Mouse (Mus musculus) ES-E14 (cell line): ENCODE data around the gene Nuak1. TPM values are rescaled to one million over a fixed set of nuclear protein-coding genes. Genes with fewer than 3 reads are reported as not detected.
A peak's percentile ranks its signal among the peaks of the same experiment; 100 is the strongest.

ENCODE experiments used
- DNase-seq: peaks from one replicate; pipeline ENCODE4 v3.0.0-alpha.2; 2013; ENCODE audit warnings: low read depth, low spot score
- H3K27ac ChIP-seq: 2 replicates; pipeline ENCODE4 v1.5.1; 2012; ENCODE audit warnings: low read depth, mild to moderate bottlenecking, low read length, moderate library complexity, mixed read lengths; ENCODE audit not compliant: poor library complexity, insufficient read depth, severe bottlenecking
- H3K36me3 ChIP-seq: 2 replicates; pipeline ENCODE4 v1.6.1; 2012; ENCODE audit warnings: mild to moderate bottlenecking, low read length, moderate library complexity, mixed read lengths; ENCODE audit not compliant: control insufficient read depth, poor library complexity, insufficient read depth, severe bottlenecking
- H3K4me1 ChIP-seq, 2 experiments: fragments of 150-350 bp in 1 of 2; sonication (generic) in 1 of 2; 2 replicates each; pipeline ENCODE4 v1.6.1; 2012; ENCODE audit warnings: low read length in 2 of 2, mild to moderate bottlenecking in 1 of 2, mixed read lengths in 1 of 2; ENCODE audit not compliant: control insufficient read depth in 2 of 2, insufficient read depth in 2 of 2, poor library complexity in 1 of 2
- H3K4me3 ChIP-seq, 2 experiments: fragments of 150-350 bp in 1 of 2; sonication (generic) in 1 of 2; 2 replicates each; pipeline ENCODE4 v1.5.1; 2012; ENCODE audit warnings: low read length in 2 of 2, low read depth in 1 of 2, mild to moderate bottlenecking in 1 of 2, mixed read lengths in 1 of 2; ENCODE audit not compliant: insufficient read depth in 1 of 2, poor library complexity in 1 of 2, severe bottlenecking in 1 of 2
- H3K9ac ChIP-seq: 2 replicates; pipeline ENCODE4 v1.6.1; 2012; ENCODE audit warnings: low read depth, mild to moderate bottlenecking, low read length, mixed read lengths; ENCODE audit not compliant: poor library complexity, insufficient read depth, severe bottlenecking
- H3K9me3 ChIP-seq: fragments of 150-350 bp; sonication (generic); 2 replicates; pipeline ENCODE4 v1.6.1; 2012; ENCODE audit warnings: low read depth, mild to moderate bottlenecking, low read length; ENCODE audit not compliant: control insufficient read depth, insufficient read depth
- CHD2 ChIP-seq: IDR thresholded peaks from 2 replicates; pipeline ENCODE4 v1.6.1; 2014; ENCODE audit warnings: mild to moderate bottlenecking, low read depth, low read length, inconsistent platforms
- HCFC1 ChIP-seq: IDR thresholded peaks from 2 replicates; pipeline ENCODE4 v1.6.1; 2012; ENCODE audit warnings: low read length, inconsistent platforms, borderline replicate concordance; ENCODE audit not compliant: insufficient read depth
- MAFK ChIP-seq: IDR thresholded peaks from 2 replicates; pipeline ENCODE4 v1.6.1; 2014; ENCODE audit warnings: mild to moderate bottlenecking, low read depth, low read length, inconsistent platforms; ENCODE audit not compliant: insufficient read depth
- ZC3H11A ChIP-seq: IDR thresholded peaks from 2 replicates; pipeline ENCODE4 v1.6.1; 2012; ENCODE audit warnings: low read depth, mild to moderate bottlenecking, inconsistent platforms, low read length, borderline replicate concordance
- ZNF384 ChIP-seq: IDR thresholded peaks from 2 replicates; pipeline ENCODE4 v1.6.1; 2012; ENCODE audit warnings: low read depth, low read length, inconsistent platforms
- in situ Hi-C, 2 experiments: fragments of 600-800 bp; cut with MboI; formaldehyde crosslinking; loops; one replicate each; pipeline ENCODE4 v1.15.1; 2025; ENCODE audit warnings: low sequenced_read_pairs in 2 of 2, inconsistent platforms in 1 of 2; ENCODE audit not compliant: unreplicated experiment in 2 of 2
- total RNA-seq: library from RNA; depleted of rRNA; stranded (reverse); fragments of 300-350 nt; gene quantifications from 2 replicates; pipeline ENCODE4 v1.2.3, GENCODE M21; 2012

The Nuak1 gene
- total RNA-seq, 1 experiment: 15.1 TPM

DNA sequence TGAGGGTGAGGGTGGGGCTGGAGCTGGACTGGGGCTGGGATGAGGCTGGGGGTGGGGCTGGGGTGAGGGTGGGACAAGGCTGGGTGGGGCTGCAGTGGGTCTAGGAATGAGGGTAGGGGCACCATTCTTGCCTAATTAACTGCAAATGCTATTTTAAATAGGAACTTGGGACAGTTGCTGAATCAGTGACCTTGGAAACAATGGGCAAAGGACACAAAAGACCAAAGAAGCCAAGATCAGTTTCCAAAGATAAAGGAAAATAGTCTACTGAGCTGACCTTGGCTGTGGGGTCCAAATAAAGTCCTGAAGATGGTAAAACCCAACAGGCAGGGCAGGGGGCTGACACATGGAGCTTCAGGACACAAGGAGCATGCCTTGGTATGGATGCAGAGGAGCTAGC lies 22.0 kb downstream of the Nuak1 start:
- in situ Hi-C loops: no loop called here
- no peak for DNase-seq
- Histone ChIP-seq H3K9me3 (no peaks in the 10 kb centered on the region), H3K4me1 (peaks cover 8 to 25% of the 10 kb centered on the region in 2 experiments; a peak in 2 of 4 replicates), H3K36me3 (no peaks in the 10 kb centered on the region), H3K9ac (no peak overlapping the region), H3K27ac (peak overlapping the region; percentile 23; the same call in 1 of the 2 replicates), H3K4me3 (no peak overlapping the region)
- TF ChIP-seq MAFK (0 out of 2 replicates have a peak, but pooled peaks have one; percentile 3), ZNF384 (no peak)

DNA sequence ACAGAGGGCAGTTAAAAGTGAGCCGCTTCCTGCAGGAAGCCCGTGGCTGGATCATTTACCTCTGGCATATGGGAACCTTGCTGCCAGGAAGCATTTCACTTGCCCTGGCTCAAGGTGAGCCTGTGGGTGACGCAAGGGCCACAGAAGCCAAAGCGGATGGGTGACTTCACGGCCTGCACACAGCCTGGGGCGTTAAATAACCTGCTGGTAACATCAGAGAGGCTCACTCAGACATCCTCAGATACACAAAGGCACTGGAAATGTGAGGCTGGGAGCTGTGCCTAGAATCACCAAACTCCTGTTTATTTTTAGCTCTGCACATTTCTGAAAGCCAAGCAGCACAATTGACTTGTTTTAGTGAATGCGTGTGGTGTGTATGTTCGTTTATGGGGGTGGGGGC lies 23.6 kb downstream of the Nuak1 start:
- peaks cover 8 to 25% of the 10 kb centered on the region in 2 experiments; a peak in 2 of 4 replicates for H3K4me1 ChIP-seq
- no peak for TF ChIP-seq ZNF384
- no peak for DNase-seq
- no peaks in the 10 kb centered on the region for H3K36me3 ChIP-seq
- no peaks in the 10 kb centered on the region for H3K9me3 ChIP-seq
- H3K27ac ChIP-seq: 0 out of 2 replicates have a peak overlapping the region, but pooled peaks have one; percentile 15
- 0 out of 4 replicates have a peak overlapping the region, but pooled peaks of 1 of the 2 experiments have one; percentile 20 for H3K4me3 ChIP-seq
- no peak overlapping the region for H3K9ac ChIP-seq
- in situ Hi-C loops: no loop called here

- no peak for TF ChIP-seq CHD2
- TF ChIP-seq MAFK: no peak
- TF ChIP-seq ZNF384: no peak
- TF ChIP-seq HCFC1: no peak
- no peak for TF ChIP-seq ZC3H11A
- no peak overlapping the region for H3K4me3 ChIP-seq
- no peak overlapping the region for H3K9ac ChIP-seq
- no peaks in the 10 kb centered on the region for H3K36me3 ChIP-seq
- no peaks in the 10 kb centered on the region for H3K9me3 ChIP-seq
- H3K27ac ChIP-seq: no peak overlapping the region
- no peak for DNase-seq
- H3K4me1 ChIP-seq: peaks cover 8 to 25% of the 10 kb centered on the region in 2 experiments; a peak in 3 of 4 replicates
- in situ Hi-C loops: no loop called here
Measured at GRCm38 (mm10) chr10:84414981-84415700, 25.3 kb downstream of the Nuak1 start.

GRCm38 (mm10) chr10:84413310-84413709 lies 27.1 kb downstream of the Nuak1 start:
- no peaks in the 10 kb centered on the region for H3K36me3 ChIP-seq

More at GRCm38 (mm10) chr10:84413310-84413709, 27.1 kb downstream of the Nuak1 start:
- no peaks in the 10 kb centered on the region for H3K9me3 ChIP-seq
- no peak overlapping the region for H3K4me3 ChIP-seq
- H3K9ac ChIP-seq: no peak overlapping the region
- H3K4me1 ChIP-seq: peaks cover 7 to 16% of the 10 kb centered on the region in 2 experiments; a peak in 3 of 4 replicates
- DNase-seq: no peak
- in situ Hi-C loops: no loop called here
- H3K27ac ChIP-seq: no peak overlapping the region
- no peak for TF ChIP-seq ZNF384
- TF ChIP-seq HCFC1: no peak
- TF ChIP-seq MAFK: no peak
- no peak for TF ChIP-seq ZC3H11A
- TF ChIP-seq CHD2: no peak
